Comparison of ENCODE assay signal across 8 mouse cellular contexts in genomic region chr15:101370101-101370911, GRCm38 (mm10). TPM values are rescaled to one million over a fixed set of nuclear protein-coding genes. Genes with fewer than 3 reads are reported as not detected.
DNase-seq lines count a peak whose midpoint lies in the region; ATAC-seq and TF ChIP-seq lines count a peak whose summit lies in the region.
"Had no signal": no experiment of that assay in that cellular context is flagged by ENCODE, and none has a peak within 500 bp of the region (broad histone marks: within the 10 kb centered on the region; RNA-seq: fewer than 3 reads in every experiment).

Gene Krt80, minus strand, starts transcription at chr15:101370162.

- no peaks in the 10 kb centered on the region for H3K27me3 ChIP-seq in embryonic facial prominence, embryonic 13.5 days

- ATAC-seq in embryonic facial prominence, embryonic 13.5 days (ENCODE audit: insufficient number of reproducible peaks, insufficient read depth, low FRiP score, low TSS enrichment, low read depth): peak; percentile 59; the same call in 1 of the 2 replicates

- H3K4me3 ChIP-seq in embryonic facial prominence, embryonic 13.5 days: no peak within 1 kb of the TSS
- H3K4me3 ChIP-seq in lung, adult 2 months (replicated peaks; ENCODE audit: extremely low read depth, low read depth, low read length): no peak within 1 kb of the TSS
- H3K4me3 ChIP-seq: midbrain, embryonic 12.5 days had no signal

- H3K9ac ChIP-seq in embryonic facial prominence, embryonic 13.5 days: no peak within 1 kb of the TSS
- H3K9ac ChIP-seq: midbrain, embryonic 12.5 days had no signal

- TF ChIP-seq POLR2A in lung, adult 2 months (IDR thresholded peaks at IDR 0.05; ENCODE audit: borderline replicate concordance, extremely low read depth, low read depth, low read length): no peak

- WGBS in embryonic facial prominence, embryonic 13.5 days: 41% methylated on average over 22 of the region's 22 CpGs
- WGBS in lung, adult 2 months: 15% methylated on average over 22 of the region's 22 CpGs

- peak; percentile 83 to 87 for DNase-seq in adrenal gland, adult 18-20 months (ENCODE audit: low spot score in 2 of 2)
- DNase-seq in heart, postnatal 14 days: peak; percentile 84 to 87
- peak; percentile 90 for DNase-seq in lung, adult 2 months
- DNase-seq in urinary bladder, postnatal 10 days (ENCODE audit: low spot score): peak; percentile 49
- DNase-seq in embryo, embryonic 11 days: no peak
- no peak for DNase-seq in layer of hippocampus, postnatal 14 days (ENCODE audit: low spot score in 2 of 2)

- no peaks in the 10 kb centered on the region for H3K9me3 ChIP-seq in embryonic facial prominence, embryonic 13.5 days
- H3K9me3 ChIP-seq: midbrain, embryonic 12.5 days had no signal

- H3K27ac ChIP-seq in embryonic facial prominence, embryonic 13.5 days: peak within 1 kb of the TSS; percentile 69
- H3K27ac ChIP-seq: midbrain, embryonic 12.5 days had no signal

- intact Hi-C loops in heart, postnatal 14 days (cut with DNase I): no loop called here

- H3K4me2 ChIP-seq in embryonic facial prominence, embryonic 13.5 days: peak within 1 kb of the TSS; percentile 27; the same call in 1 of the 2 replicates
- H3K4me2 ChIP-seq: midbrain, embryonic 12.5 days had no signal

- H3K4me1 ChIP-seq in embryonic facial prominence, embryonic 13.5 days: peaks cover 32% of the 10 kb centered on the region
- H3K4me1 ChIP-seq in lung, adult 2 months (ENCODE audit: control insufficient read depth, insufficient read depth, low read length): peaks cover 54% of the 10 kb centered on the region

- no peaks in the 10 kb centered on the region for H3K36me3 ChIP-seq in embryonic facial prominence, embryonic 13.5 days
- H3K36me3 ChIP-seq: midbrain, embryonic 12.5 days had no signal

- no peak for TF ChIP-seq CTCF in lung, adult 2 months (IDR thresholded peaks at IDR 0.05; ENCODE audit: insufficient read depth, low read length)

RNA-seq across cellular contexts. Expression of gene Krt80, which starts in this region (rescaled TPM):
- total RNA-seq in adrenal gland, adult 18-20 months (2021): 1 to 10 TPM; 4.3 to 7.8 TPM
- 2.5 and 3.1 TPM in 2 replicates for polyA plus RNA-seq in embryonic facial prominence, embryonic 13.5 days (2015; fragmentation: Nextera tagmentation; extraction: Ambion mirVana)
- total RNA-seq in heart, postnatal 14 days (2021): 1 to 10 TPM; 1.1 to 1.6 TPM
- polyA plus RNA-seq in lung, adult 2 months (2012; rRNA removed): 130 and 155 TPM in 2 replicates
- under 1 TPM in 1 of 2 experiments, not detected in 1; 0.10 TPM for total RNA-seq in layer of hippocampus, postnatal 14 days (2021)

Comparison
In these comparisons a context has a peak if more than half of its experiments do, and no peak if none do; other contexts are left out.
1. RNA of gene Krt80 (polyA plus RNA-seq): 130 to 155 TPM in lung, adult 2 months; 2.5 to 3.1 TPM in embryonic facial prominence, embryonic 13.5 days; every median in the first group is over 10 times any median in the second.
2. DNase-seq: peak in adrenal gland, adult 18-20 months (2 of 2), heart, postnatal 14 days (2 of 2), lung, adult 2 months (single experiment) and urinary bladder, postnatal 10 days (single experiment); none in embryo, embryonic 11 days (single experiment) and layer of hippocampus, postnatal 14 days (0 of 2).